ENCODE assay signal across 7 mouse cellular contexts in the genomic region with DNA sequence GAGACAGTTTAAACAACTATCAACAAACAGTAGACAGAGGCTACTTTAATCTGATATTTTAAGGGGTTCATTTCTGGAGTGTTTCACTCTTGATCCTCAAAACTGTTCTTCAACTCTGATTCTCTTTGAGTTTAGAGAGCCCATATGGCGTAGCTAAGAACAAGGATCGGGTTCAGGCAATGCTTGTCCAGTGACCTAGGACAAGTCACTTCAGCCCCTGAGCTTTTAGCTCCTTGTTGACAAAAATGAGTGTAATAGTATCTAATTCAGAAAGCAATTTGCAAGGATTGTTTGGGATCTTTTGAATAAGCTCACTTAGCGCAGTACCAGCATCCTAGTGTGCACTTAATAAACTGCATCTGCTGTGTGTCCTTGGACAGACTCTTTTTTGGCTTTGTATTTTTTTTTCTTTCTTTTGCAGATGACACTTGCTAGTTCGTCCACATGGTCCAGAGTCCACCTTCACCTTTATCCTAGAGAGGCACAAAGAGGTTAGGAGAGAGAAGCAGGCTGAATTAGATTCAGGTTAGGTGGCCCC. TPM values are rescaled to one million over a fixed set of nuclear protein-coding genes. Genes with fewer than 3 reads are reported as not detected.
DNase-seq lines count a peak whose midpoint lies in the region; ATAC-seq lines count a peak whose summit lies in the region.

No protein-coding gene starts in this region.

- peak overlapping the region; percentile 52 for H3K4me2 ChIP-seq in lung, embryonic 16.5 days (ENCODE audit: low read depth, low read length)
- peak overlapping the region; percentile 71 for H3K4me2 ChIP-seq in embryonic facial prominence, embryonic 12.5 days (replicated peaks)
- H3K4me2 ChIP-seq in limb, embryonic 12.5 days = peak overlapping the region; percentile 77
- H3K4me2 ChIP-seq in stomach, embryonic 14.5 days (replicated peaks; ENCODE audit: low read depth, low read length) = peak overlapping the region; percentile 91

- WGBS in lung, embryonic 16.5 days = 30% methylated on average over 4 of the region's 4 CpGs
- 46% methylated on average over 4 of the region's 4 CpGs for WGBS in embryonic facial prominence, embryonic 12.5 days
- WGBS in limb, embryonic 12.5 days = 47% methylated on average over 4 of the region's 4 CpGs
- 43% methylated on average over 4 of the region's 4 CpGs for WGBS in stomach, embryonic 14.5 days

- no peak for DNase-seq in lung, adult 18-20 months
- DNase-seq in layer of hippocampus, postnatal 25 days (ENCODE audit: extremely low spot score in 1 of 2, low spot score in 1 of 2) = no peak
- DNase-seq in adrenal gland, postnatal 14 days = no peak

- H3K27me3 ChIP-seq in lung, embryonic 16.5 days (ENCODE audit: control insufficient read depth, insufficient read depth, low read depth, low read length) = no peaks in the 10 kb centered on the region
- no peaks in the 10 kb centered on the region for H3K27me3 ChIP-seq in embryonic facial prominence, embryonic 12.5 days
- H3K27me3 ChIP-seq in limb, embryonic 12.5 days = no peaks in the 10 kb centered on the region
- H3K27me3 ChIP-seq in stomach, embryonic 14.5 days (ENCODE audit: control insufficient read depth, insufficient read depth, low read length) = no peaks in the 10 kb centered on the region

- no peaks in the 10 kb centered on the region for H3K36me3 ChIP-seq in lung, embryonic 16.5 days (ENCODE audit: control insufficient read depth, insufficient read depth, low read length)
- peaks cover 14% of the 10 kb centered on the region; the same call in 1 of the 2 replicates for H3K36me3 ChIP-seq in embryonic facial prominence, embryonic 12.5 days
- peaks cover 15% of the 10 kb centered on the region; the same call in 1 of the 2 replicates for H3K36me3 ChIP-seq in limb, embryonic 12.5 days
- H3K36me3 ChIP-seq in stomach, embryonic 14.5 days (ENCODE audit: control insufficient read depth, insufficient read depth, low read length) = peaks cover 11% of the 10 kb centered on the region

- H3K9ac ChIP-seq in lung, embryonic 16.5 days (ENCODE audit: low read length) = peak overlapping the region; percentile 96
- peak overlapping the region; percentile 97 for H3K9ac ChIP-seq in embryonic facial prominence, embryonic 12.5 days
- peak overlapping the region; percentile 95 for H3K9ac ChIP-seq in limb, embryonic 12.5 days (replicated peaks)
- H3K9ac ChIP-seq in stomach, embryonic 14.5 days (replicated peaks; ENCODE audit: low read depth, low read length) = peak overlapping the region; percentile 96

- H3K4me1 ChIP-seq in lung, embryonic 16.5 days (replicated peaks; ENCODE audit: control insufficient read depth, insufficient read depth, low read length) = peaks cover 3% of the 10 kb centered on the region
- peaks cover 5% of the 10 kb centered on the region; the same call in 1 of the 2 replicates for H3K4me1 ChIP-seq in embryonic facial prominence, embryonic 12.5 days
- peaks cover 10% of the 10 kb centered on the region for H3K4me1 ChIP-seq in limb, embryonic 12.5 days (replicated peaks)
- peaks cover 5% of the 10 kb centered on the region; the same call in 1 of the 2 replicates for H3K4me1 ChIP-seq in stomach, embryonic 14.5 days (ENCODE audit: control insufficient read depth, insufficient read depth, low read length)

- peak overlapping the region; percentile 78 for H3K4me3 ChIP-seq in lung, embryonic 16.5 days (ENCODE audit: low read length)
- H3K4me3 ChIP-seq in embryonic facial prominence, embryonic 12.5 days = peak overlapping the region; percentile 91
- H3K4me3 ChIP-seq in limb, embryonic 12.5 days (replicated peaks) = peak overlapping the region; percentile 85
- H3K4me3 ChIP-seq in stomach, embryonic 14.5 days (ENCODE audit: low read depth, low read length) = peak overlapping the region; percentile 85

- H3K9me3 ChIP-seq in lung, embryonic 16.5 days (ENCODE audit: control insufficient read depth, low read length) = no peaks in the 10 kb centered on the region
- H3K9me3 ChIP-seq in embryonic facial prominence, embryonic 12.5 days = no peaks in the 10 kb centered on the region
- no peaks in the 10 kb centered on the region for H3K9me3 ChIP-seq in limb, embryonic 12.5 days
- no peaks in the 10 kb centered on the region for H3K9me3 ChIP-seq in stomach, embryonic 14.5 days (ENCODE audit: control insufficient read depth, low read depth, low read length)

- ATAC-seq in lung, embryonic 16.5 days (ENCODE audit: low read depth) = no peak
- ATAC-seq in embryonic facial prominence, embryonic 12.5 days (ENCODE audit: insufficient number of reproducible peaks, insufficient read depth, low FRiP score, low TSS enrichment) = no peak
- no peak for ATAC-seq in limb, embryonic 12.5 days (ENCODE audit: insufficient number of reproducible peaks, insufficient read depth, low FRiP score, low TSS enrichment, low read depth)
- ATAC-seq in stomach, embryonic 14.5 days (ENCODE audit: insufficient number of reproducible peaks, insufficient read depth, low FRiP score, low read depth) = no peak

- peak overlapping the region; percentile 78 for H3K27ac ChIP-seq in lung, embryonic 16.5 days (ENCODE audit: low read length)
- no peak overlapping the region; the same call in 1 of the 2 replicates for H3K27ac ChIP-seq in embryonic facial prominence, embryonic 12.5 days
- peak overlapping the region; percentile 91 for H3K27ac ChIP-seq in limb, embryonic 12.5 days
- peak overlapping the region; percentile 77 for H3K27ac ChIP-seq in stomach, embryonic 14.5 days (ENCODE audit: low read length)

RNA-seq across cellular contexts. Expression of a gene that starts 0.6 kb away (rescaled TPM):
- 17.6 and 18.1 TPM in 2 replicates for polyA plus RNA-seq in lung, embryonic 16.5 days (2015; fragmentation: Nextera tagmentation; extraction: Ambion mirVana)
- polyA plus RNA-seq in embryonic facial prominence, embryonic 12.5 days (2016; fragmentation: Nextera tagmentation; extraction: Ambion mirVana) = 19.9 and 20.0 TPM in 2 replicates
- polyA plus RNA-seq in limb, embryonic 12.5 days (2016; fragmentation: Nextera tagmentation; extraction: Ambion mirVana) = 20.3 and 21.7 TPM in 2 replicates
- polyA plus RNA-seq in stomach, embryonic 14.5 days (2014; fragmentation: Nextera tagmentation; extraction: Ambion mirVana) = 17.6 and 21.0 TPM in 2 replicates
- total RNA-seq in layer of hippocampus, postnatal 25 days (2021) = 10 to 100 TPM; 10.1 to 11.3 TPM
- 20.8 and 23.9 TPM in 2 replicates for total RNA-seq in adrenal gland, postnatal 14 days (2021)

RNA-seq across cellular contexts. Expression of a gene that starts 28.8 kb away (rescaled TPM):
- 53.4 and 55.4 TPM in 2 replicates for polyA plus RNA-seq in lung, embryonic 16.5 days (2015; fragmentation: Nextera tagmentation; extraction: Ambion mirVana)
- 55.6 and 62.0 TPM in 2 replicates for polyA plus RNA-seq in embryonic facial prominence, embryonic 12.5 days (2016; fragmentation: Nextera tagmentation; extraction: Ambion mirVana)
- polyA plus RNA-seq in limb, embryonic 12.5 days (2016; fragmentation: Nextera tagmentation; extraction: Ambion mirVana) = 54.1 and 56.2 TPM in 2 replicates
- polyA plus RNA-seq in stomach, embryonic 14.5 days (2014; fragmentation: Nextera tagmentation; extraction: Ambion mirVana) = 45.3 and 51.2 TPM in 2 replicates
- total RNA-seq in layer of hippocampus, postnatal 25 days (2021) = 10 to 100 TPM; 27.3 to 30.6 TPM
- 133 and 145 TPM in 2 replicates for total RNA-seq in adrenal gland, postnatal 14 days (2021)

RNA-seq across cellular contexts. Expression of a gene that starts 59.9 kb away (rescaled TPM):
- polyA plus RNA-seq in lung, embryonic 16.5 days (2015; fragmentation: Nextera tagmentation; extraction: Ambion mirVana) = 10.6 and 11.6 TPM in 2 replicates
- 17.0 and 17.9 TPM in 2 replicates for polyA plus RNA-seq in embryonic facial prominence, embryonic 12.5 days (2016; fragmentation: Nextera tagmentation; extraction: Ambion mirVana)
- polyA plus RNA-seq in limb, embryonic 12.5 days (2016; fragmentation: Nextera tagmentation; extraction: Ambion mirVana) = 16.9 and 18.1 TPM in 2 replicates
- 13.9 and 15.0 TPM in 2 replicates for polyA plus RNA-seq in stomach, embryonic 14.5 days (2014; fragmentation: Nextera tagmentation; extraction: Ambion mirVana)
- 10 to 100 TPM; 28.9 to 30.1 TPM for total RNA-seq in layer of hippocampus, postnatal 25 days (2021)
- total RNA-seq in adrenal gland, postnatal 14 days (2021) = 27.0 and 28.3 TPM in 2 replicates
